Mouse (Mus musculus): ENCODE measurements around the gene Pcbd2. TPM values are rescaled to one million over a fixed set of nuclear protein-coding genes. Genes with fewer than 3 reads are reported as not detected.

Gene Pcbd2
- total RNA-seq, 2 experiments from 2014 or later = 55.0 to 56.2 TPM

DNA sequence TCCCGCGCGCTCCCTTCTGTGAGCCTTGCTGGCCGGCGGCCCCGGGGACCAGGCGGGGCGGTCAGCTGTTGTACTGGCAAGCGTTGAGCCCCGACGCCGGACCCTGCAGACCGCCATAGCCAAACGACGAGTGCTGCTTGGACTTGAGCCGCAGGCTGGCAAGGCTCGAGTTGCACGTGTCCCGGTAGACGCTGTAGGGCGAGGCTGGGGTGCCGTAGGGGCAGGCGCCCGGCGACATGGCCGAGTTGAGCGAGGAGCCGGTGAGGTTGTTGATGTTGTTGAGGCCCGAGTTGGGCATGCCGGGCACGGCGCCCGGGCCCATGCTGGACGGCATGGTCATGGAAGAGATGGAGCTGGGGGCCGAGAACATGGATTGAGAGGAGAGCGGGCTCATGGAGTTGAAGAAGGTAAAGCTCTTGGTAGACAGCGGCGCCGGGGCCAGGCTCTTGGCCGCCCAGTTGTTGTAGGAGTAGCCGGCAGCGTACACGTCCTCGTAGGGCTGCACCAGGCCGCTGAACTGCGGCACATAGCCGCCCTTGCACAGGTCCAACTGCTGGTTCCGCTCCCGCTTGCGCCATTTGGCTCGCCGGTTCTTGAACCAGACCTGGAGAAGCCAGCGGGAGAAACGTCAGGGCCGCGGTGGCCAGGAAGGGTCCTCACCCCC, 99.0 kb downstream of the Pcbd2 start:
- DNase-seq (ENCODE audit: low spot score in 2 of 2) = no peak

Other genes with a start within 250 kb of the Pcbd2 start
- gene Dbn1, start 239.3 kb upstream of the Pcbd2 start, total RNA-seq (2021) = 10 to 100 TPM; 56.4 to 75.6 TPM
- gene Pdlim7, start 213.7 kb upstream of the Pcbd2 start, total RNA-seq (2021) = 10 to 100 TPM; 44.5 to 47.1 TPM
- 1 to 10 TPM; 2.6 to 4.7 TPM for gene Dok3, start 198.1 kb upstream of the Pcbd2 start, total RNA-seq (2021)
- 10 to 100 TPM; 54.0 to 57.4 TPM for gene Ddx41, start 190.7 kb upstream of the Pcbd2 start, total RNA-seq (2021)
- 10 to 100 TPM; 61.6 to 76.7 TPM for gene Fam193b, start 156.2 kb upstream of the Pcbd2 start, total RNA-seq (2021)
- gene Tmed9, start 153.6 kb upstream of the Pcbd2 start, total RNA-seq (2021) = 100 to 1,000 TPM; 167 to 169 TPM
- gene B4galt7, start 127.5 kb upstream of the Pcbd2 start, total RNA-seq (2021) = 10 to 100 TPM; 16.5 to 18.8 TPM
- gene Caml, start 104.4 kb upstream of the Pcbd2 start, total RNA-seq (2021) = 10 to 100 TPM; 40.7 to 41.4 TPM
- 10 to 100 TPM; 57.1 to 57.2 TPM for gene Ddx46, start 92.3 kb upstream of the Pcbd2 start, total RNA-seq (2021)
- 10 to 100 TPM; 64.5 to 66.0 TPM for gene B230219D22Rik, start 34.2 kb upstream of the Pcbd2 start, total RNA-seq (2021)
- 10 to 100 TPM; 53.9 to 54.3 TPM for gene Txndc15, start 12.7 kb upstream of the Pcbd2 start, total RNA-seq (2021)
- under 1 TPM in 1 of 2 experiments, not detected in 1; 0.31 TPM for gene Catsper3, start 57.2 kb downstream of the Pcbd2 start, total RNA-seq (2021)
- gene Pitx1, start 108.8 kb downstream of the Pcbd2 start, total RNA-seq (2021) = under 1 TPM in 1 of 2 experiments, not detected in 1; 0.11 TPM

All from adrenal gland, postnatal 4 days (tissue).